Mouse (Mus musculus): Measurements from ENCODE around the gene Ptprj. TPM values are rescaled to one million over a fixed set of nuclear protein-coding genes. Genes with fewer than 3 reads are reported as not detected.

Ptprj gene
- polyA plus RNA-seq, 1 experiment from 2014 or later, result 3.0 TPM

Other genes with a start within 250 kb of the Ptprj start
- not detected in 2 replicates for gene Olfr1274-ps, start 182.0 kb downstream of the Ptprj start, polyA plus RNA-seq (2014; fragmentation: Nextera tagmentation; extraction: Ambion mirVana)
- gene Nup160, start 96.6 kb upstream of the Ptprj start, polyA plus RNA-seq (2014; fragmentation: Nextera tagmentation; extraction: Ambion mirVana), result 69.9 and 74.3 TPM in 2 replicates
- gene Fnbp4, start 164.7 kb upstream of the Ptprj start, polyA plus RNA-seq (2014; fragmentation: Nextera tagmentation; extraction: Ambion mirVana), result 83.9 and 86.7 TPM in 2 replicates
- gene Agbl2, start 202.1 kb upstream of the Ptprj start, polyA plus RNA-seq (2014; fragmentation: Nextera tagmentation; extraction: Ambion mirVana), result 0.91 and 1.3 TPM in 2 replicates

Measured in embryonic facial prominence, embryonic 11.5 days (tissue).